Mouse (Mus musculus): ENCODE measurements at regions not wholly inside any gene's neighbourhood (a gene's known extent, or its start where the extent isn't known, plus 50 kb on each side); places are given as distances from the start of the nearest gene placed in this dataset.

GRCm38 (mm10) chr13:75368249-75368800, 278.7 kb downstream of the Pcsk1 start:
- TF ChIP-seq CTCF (IDR thresholded peaks at IDR 0.05; ENCODE audit: low read depth, low read length) (no peak), TAL1 (conservative IDR thresholded peaks at IDR 0.05; ENCODE audit: low read depth, low read length) (no peak), GATA2 (IDR thresholded peaks at IDR 0.05; ENCODE audit: borderline replicate concordance, low read depth, low read length) (no peak), GATA1 (IDR thresholded peaks at IDR 0.05; ENCODE audit: borderline replicate concordance, low read length) (no peak)
